Comparison of ENCODE assay signal across 8 mouse cellular contexts in the genomic region with DNA sequence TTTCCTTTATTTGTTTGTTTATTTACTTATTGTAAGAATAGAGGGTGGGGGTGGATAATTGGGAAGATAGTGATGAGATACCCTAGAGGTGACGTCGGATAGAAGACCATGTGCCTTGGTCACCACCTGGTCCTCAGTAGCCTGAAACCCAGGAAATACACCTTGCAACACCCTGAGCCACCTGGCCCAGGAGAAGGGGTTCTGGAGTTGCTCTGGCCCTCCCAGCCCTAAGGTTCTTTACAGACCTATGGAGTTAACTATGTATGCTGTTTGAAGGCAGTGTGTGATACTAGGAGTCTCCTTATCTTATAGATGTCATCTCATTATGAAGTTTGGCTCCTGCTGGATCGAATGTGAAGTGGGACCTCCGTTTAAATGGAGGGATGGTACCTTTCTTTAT. TPM values are rescaled to one million over a fixed set of nuclear protein-coding genes. Genes with fewer than 3 reads are reported as not detected.
DNase-seq lines count a peak whose midpoint lies in the region; ATAC-seq and TF ChIP-seq lines count a peak whose summit lies in the region.

No protein-coding gene starts in this region.

- no peaks in the 10 kb centered on the region for H3K36me3 ChIP-seq in forebrain, postnatal 0 days (ENCODE audit: insufficient read depth)
- no peaks in the 10 kb centered on the region for H3K36me3 ChIP-seq in liver, embryonic 12.5 days

- H3K27me3 ChIP-seq in forebrain, postnatal 0 days (ENCODE audit: insufficient read depth, low read length): no peaks in the 10 kb centered on the region
- H3K27me3 ChIP-seq in liver, embryonic 12.5 days (replicated peaks): peaks cover 75% of the 10 kb centered on the region

- peaks cover 8% of the 10 kb centered on the region; the same call in 1 of the 2 replicates for H3K4me1 ChIP-seq in forebrain, postnatal 0 days (ENCODE audit: insufficient read depth)
- peaks cover 28% of the 10 kb centered on the region for H3K4me1 ChIP-seq in liver, embryonic 12.5 days

- H3K4me2 ChIP-seq in forebrain, postnatal 0 days (ENCODE audit: low read depth): peak overlapping the region; percentile 84
- H3K4me2 ChIP-seq in liver, embryonic 12.5 days: peak overlapping the region; percentile 79

- ATAC-seq in forebrain, postnatal 0 days: no peak
- no peak for ATAC-seq in liver, embryonic 12.5 days
- no peak for ATAC-seq in inflammation-experienced regulatory T-cells, adult 6 months

- H3K27ac ChIP-seq in forebrain, postnatal 0 days (ENCODE audit: low read depth, low read length): no peak overlapping the region
- no peak overlapping the region for H3K27ac ChIP-seq in liver, embryonic 12.5 days

- 32% methylated on average over 4 of the region's 4 CpGs for WGBS in forebrain, postnatal 0 days
- 31% methylated on average over 4 of the region's 4 CpGs for WGBS in liver, embryonic 12.5 days (ENCODE audit: insufficient replicate concordance)

- peak; percentile 93 for DNase-seq in heart, adult 11 months
- no peak for DNase-seq in heart, adult 8-10 months (ENCODE audit: low spot score)
- DNase-seq in 416B (ENCODE audit: low read depth): peak; percentile 26
- DNase-seq in forebrain, postnatal 0 days: no peak
- DNase-seq in urinary bladder, postnatal 25 days (ENCODE audit: low spot score): no peak
- DNase-seq in left cerebral cortex, postnatal 14 days (ENCODE audit: low spot score in 2 of 2): no peak

- no peak overlapping the region; the same call in 1 of the 2 replicates for H3K9ac ChIP-seq in forebrain, postnatal 0 days
- H3K9ac ChIP-seq in liver, embryonic 12.5 days: no peak overlapping the region

- TF ChIP-seq CTCF in forebrain, postnatal 0 days (IDR thresholded peaks at IDR 0.05; ENCODE audit: low read depth): no peak

- no peaks in the 10 kb centered on the region for H3K9me3 ChIP-seq in forebrain, postnatal 0 days (ENCODE audit: low read length)
- H3K9me3 ChIP-seq in liver, embryonic 12.5 days (replicated peaks): no peaks in the 10 kb centered on the region

- intact Hi-C loops in left cerebral cortex, postnatal 14 days (cut with DNase I): no loop called here

- H3K4me3 ChIP-seq in forebrain, postnatal 0 days (ENCODE audit: low read depth, low read length): peak overlapping the region; percentile 89
- peak overlapping the region; percentile 63; the same call in 1 of the 2 replicates for H3K4me3 ChIP-seq in liver, embryonic 12.5 days

RNA-seq across cellular contexts. Expression of a gene that starts 2.3 kb away (rescaled TPM):
- 10 to 100 TPM; 47.5 to 55.7 (median 51.0) TPM for total RNA-seq in heart, adult 8-10 months (2022)
- total RNA-seq in forebrain, postnatal 0 days (2014; rRNA removed): 28.9 and 34.7 TPM in 2 replicates
- polyA plus RNA-seq in forebrain, postnatal 0 days (2015; fragmentation: Nextera tagmentation; extraction: Ambion mirVana): 22.0 and 34.6 TPM in 2 replicates
- polyA plus RNA-seq in liver, embryonic 12.5 days (2016; fragmentation: Nextera tagmentation; extraction: Ambion mirVana): 3.4 and 4.6 TPM in 2 replicates
- 10 to 100 TPM; 28.2 TPM for total RNA-seq in left cerebral cortex, postnatal 14 days (2021)
- 1 to 10 TPM; 2.0 to 6.4 (median 5.2) TPM for polyA plus RNA-seq in inflammation-experienced regulatory T-cells, adult 6 months (2017; shearing (Covaris generic))

RNA-seq across cellular contexts. Expression of a gene that starts 32.1 kb away (rescaled TPM):
- total RNA-seq in heart, adult 8-10 months (2022): 10 to 100 TPM; 39.8 to 44.7 (median 41.8) TPM
- 33.0 and 43.7 TPM in 2 replicates for total RNA-seq in forebrain, postnatal 0 days (2014; rRNA removed)
- 28.0 and 34.6 TPM in 2 replicates for polyA plus RNA-seq in forebrain, postnatal 0 days (2015; fragmentation: Nextera tagmentation; extraction: Ambion mirVana)
- 14.6 TPM in 2 replicates for polyA plus RNA-seq in liver, embryonic 12.5 days (2016; fragmentation: Nextera tagmentation; extraction: Ambion mirVana)
- 10 to 100 TPM; 24.4 to 25.3 TPM for total RNA-seq in left cerebral cortex, postnatal 14 days (2021)
- polyA plus RNA-seq in inflammation-experienced regulatory T-cells, adult 6 months (2017; shearing (Covaris generic)): 10 to 100 TPM; 19.3 to 25.6 (median 21.5) TPM

RNA-seq across cellular contexts. Expression of a gene that starts 53.0 kb away (rescaled TPM):
- 100 to 1,000 TPM in 3 of 4 experiments, 10 to 100 TPM in 1; 97.6 to 103 (median 102) TPM for total RNA-seq in heart, adult 8-10 months (2022)
- total RNA-seq in forebrain, postnatal 0 days (2014; rRNA removed): 282 and 390 TPM in 2 replicates
- polyA plus RNA-seq in forebrain, postnatal 0 days (2015; fragmentation: Nextera tagmentation; extraction: Ambion mirVana): 103 and 121 TPM in 2 replicates
- 272 and 273 TPM in 2 replicates for polyA plus RNA-seq in liver, embryonic 12.5 days (2016; fragmentation: Nextera tagmentation; extraction: Ambion mirVana)
- total RNA-seq in left cerebral cortex, postnatal 14 days (2021): 100 to 1,000 TPM; 171 to 177 TPM
- polyA plus RNA-seq in inflammation-experienced regulatory T-cells, adult 6 months (2017; shearing (Covaris generic)): 10 to 100 TPM; 40.8 to 52.4 (median 50.5) TPM

Comparison
In these comparisons a context has a peak if more than half of its experiments do, and no peak if none do; other contexts are left out.
1. DNase-seq: peak in heart, adult 11 months (single experiment) and 416B (single experiment); none in heart, adult 8-10 months (single experiment), forebrain, postnatal 0 days (single experiment), urinary bladder, postnatal 25 days (single experiment) and left cerebral cortex, postnatal 14 days (0 of 2).